Mouse (Mus musculus) heart, postnatal 0 days (tissue): ENCODE measurements around the gene Rasal2. TPM values are rescaled to one million over a fixed set of nuclear protein-coding genes. Genes with fewer than 3 reads are reported as not detected.

ENCODE experiments used
- ATAC-seq: fragments of 200-750 bp; cut with Nextera tagmentation; 2 replicates; pipeline ENCODE4 v1.8.0; 2017; ENCODE audit warnings: low read depth, moderate number of reproducible peaks, moderate library complexity; ENCODE audit not compliant: insufficient read depth
- DNase-seq: peaks from one replicate; pipeline ENCODE4 v3.0.0-alpha.2; 2016; ENCODE audit warnings: low spot score
- H3K27ac ChIP-seq: fragments of 300-500 bp; sonication (generic); 2 replicates; pipeline ENCODE4 v1.5.1; 2014; ENCODE audit warnings: low read depth, mild to moderate bottlenecking
- H3K27me3 ChIP-seq: fragments of 300-500 bp; sonication (generic); 2 replicates; pipeline ENCODE4 v1.6.1; 2014; ENCODE audit warnings: low read length, mixed read lengths; ENCODE audit not compliant: control insufficient read depth, insufficient read depth
- H3K36me3 ChIP-seq: fragments of 300-500 bp; sonication (generic); replicated peaks from 2 replicates; pipeline ENCODE4 v1.6.1; 2014; ENCODE audit warnings: low read length, mixed read lengths; ENCODE audit not compliant: control insufficient read depth, insufficient read depth
- H3K4me1 ChIP-seq: fragments of 300-500 bp; sonication (generic); 2 replicates; pipeline ENCODE4 v1.6.1; 2014; ENCODE audit warnings: antibody characterized with exemption; ENCODE audit not compliant: control insufficient read depth, insufficient read depth
- H3K4me2 ChIP-seq: fragments of 300-500 bp; sonication (generic); 2 replicates; pipeline ENCODE4 v1.6.1; 2014; ENCODE audit warnings: low read depth, mild to moderate bottlenecking, low read length, moderate library complexity
- H3K4me3 ChIP-seq: fragments of 300-500 bp; sonication (generic); 2 replicates; pipeline ENCODE4 v1.5.1; 2014; ENCODE audit warnings: low read depth, low read length
- H3K9ac ChIP-seq: fragments of 300-500 bp; sonication (generic); replicated peaks from 2 replicates; pipeline ENCODE4 v1.6.1; 2014; ENCODE audit warnings: low read depth, low read length, mixed read lengths
- H3K9me3 ChIP-seq: fragments of 300-500 bp; sonication (generic); replicated peaks from 2 replicates; pipeline ENCODE4 v1.6.1; 2016; ENCODE audit warnings: low read length; ENCODE audit not compliant: control insufficient read depth
- CTCF ChIP-seq: IDR thresholded peaks from 2 replicates; pipeline ENCODE4 v1.5.1; 2016; ENCODE audit warnings: antibody characterized with exemption, control low read depth, low read depth
- EP300 ChIP-seq: IDR thresholded peaks from 2 replicates; pipeline ENCODE4 v1.6.1; 2016; ENCODE audit warnings: antibody characterized with exemption, low read depth
- WGBS: fragments of 180-500 bp; shearing (Covaris S2); extraction: QIAGEN DNeasy Blood & Tissue Kit; methylation state at CpG from one replicate; pipeline ENCODE4 v1.1.7; 2014; 5-methylcytosine and 5-hydroxymethylcytosine counted together
- polyA plus RNA-seq: library from polyadenylated mRNA; unstranded; fragments of >200 nt; fragmentation: Nextera tagmentation; extraction: Ambion mirVana; gene quantifications from 2 replicates; pipeline ENCODE4 v1.2.1, GENCODE M21; 2015
- total RNA-seq: library from RNA; depleted of rRNA; stranded (reverse); fragments of >200 nt; gene quantifications from 2 replicates; pipeline ENCODE4 v1.2.3, GENCODE M21; 2014; ENCODE audit warnings: low replicate concordance

Gene Rasal2
- total and polyA plus RNA-seq, 2 experiments from 2014 or later, result 18.5 to 35.9 TPM

GRCm38 (mm10) chr1:157426933-157427332, 14.5 kb upstream of the Rasal2 start:
- Histone ChIP-seq H3K27ac (no peak overlapping the region), H3K4me1 (0 out of 2 replicates have a peak, but pooled peaks cover 10% of the 10 kb centered on the region), H3K9me3 (no peaks in the 10 kb centered on the region), H3K4me3 (no peak overlapping the region), H3K4me2 (no peak overlapping the region), H3K27me3 (no peaks in the 10 kb centered on the region), H3K36me3 (no peaks in the 10 kb centered on the region), H3K9ac (no peak overlapping the region)
- TF ChIP-seq EP300 (no peak), CTCF (no peak)
- ATAC-seq (no peak), DNase-seq (no peak)
- WGBS, result 19% methylated on average over 1 of the region's 1 CpGs

GRCm38 (mm10) chr1:157425741-157426427, 13.5 kb upstream of the Rasal2 start:
- Histone ChIP-seq H3K4me3 (no peak overlapping the region), H3K9me3 (no peaks in the 10 kb centered on the region), H3K36me3 (no peaks in the 10 kb centered on the region), H3K27me3 (no peaks in the 10 kb centered on the region), H3K9ac (no peak overlapping the region), H3K27ac (no peak overlapping the region), H3K4me1 (0 out of 2 replicates have a peak, but pooled peaks cover 10% of the 10 kb centered on the region), H3K4me2 (peak overlapping the region; percentile 27; the same call in 1 of the 2 replicates)
- TF ChIP-seq CTCF, result no peak
- TF ChIP-seq EP300, result no peak
- no peak for ATAC-seq
- WGBS, result 33% methylated on average over 8 of the region's 8 CpGs
- no peak for DNase-seq

GRCm38 (mm10) chr1:157417861-157418260, 5.5 kb upstream of the Rasal2 start:
- Histone ChIP-seq H3K4me3 (no peak overlapping the region), H3K27ac (peak overlapping the region; percentile 83), H3K4me2 (peak overlapping the region; percentile 39), H3K9ac (no peak overlapping the region; the same call in 1 of the 2 replicates), H3K36me3 (peaks cover 9% of the 10 kb centered on the region), H3K4me1 (peaks cover 19% of the 10 kb centered on the region), H3K9me3 (no peaks in the 10 kb centered on the region), H3K27me3 (no peaks in the 10 kb centered on the region)
- WGBS, result 21% methylated on average over 7 of the region's 7 CpGs
- ATAC-seq, result peak; percentile 64
- TF ChIP-seq CTCF (no peak), EP300 (peak; percentile 70; the same call in 1 of the 2 replicates)
- DNase-seq, result peak; percentile 53

GRCm38 (mm10) chr1:157417414-157417813, 5.0 kb upstream of the Rasal2 start:
- peaks cover 19% of the 10 kb centered on the region for H3K4me1 ChIP-seq
- WGBS, result 6% methylated on average over 3 of the region's 3 CpGs
- no peaks in the 10 kb centered on the region for H3K27me3 ChIP-seq
- DNase-seq, result peak; percentile 37
- no peak overlapping the region; the same call in 1 of the 2 replicates for H3K9ac ChIP-seq
- H3K4me3 ChIP-seq, result no peak overlapping the region
- TF ChIP-seq EP300 (no peak), CTCF (no peak)
- ATAC-seq, result peak; percentile 9; the same call in 1 of the 2 replicates
- no peaks in the 10 kb centered on the region for H3K9me3 ChIP-seq
- H3K27ac ChIP-seq, result peak overlapping the region; percentile 83
- H3K4me2 ChIP-seq, result peak overlapping the region; percentile 39; the same call in 1 of the 2 replicates
- H3K36me3 ChIP-seq, result peaks cover 9% of the 10 kb centered on the region

- peaks cover 9% of the 10 kb centered on the region for H3K36me3 ChIP-seq
- 65% methylated on average over 2 of the region's 2 CpGs for WGBS
- no peak for TF ChIP-seq CTCF
- TF ChIP-seq EP300, result no peak
- H3K9me3 ChIP-seq, result no peaks in the 10 kb centered on the region
- peak overlapping the region; percentile 83 for H3K27ac ChIP-seq
- no peak overlapping the region for H3K4me3 ChIP-seq
- ATAC-seq (no peak), DNase-seq (no peak)
- H3K9ac ChIP-seq, result no peak overlapping the region
- H3K27me3 ChIP-seq, result no peaks in the 10 kb centered on the region
- H3K4me1 ChIP-seq, result peaks cover 19% of the 10 kb centered on the region
- no peak overlapping the region for H3K4me2 ChIP-seq
Measured at GRCm38 (mm10) chr1:157416628-157417027, 4.2 kb upstream of the Rasal2 start.
